Mouse (Mus musculus): ENCODE data around the gene Krt32. TPM values are rescaled to one million over a fixed set of nuclear protein-coding genes. Genes with fewer than 3 reads are reported as not detected.

The Krt32 gene
- not detected for total RNA-seq (2021)
- long read RNA-seq, experiment 1 = 0 reads
- long read RNA-seq, experiment 2 = 0 reads

GRCm38 (mm10) chr11:100087861-100088260, at the start of gene Krt32:
Gene Krt32, minus strand, starts transcription at chr11:100088226.
- no peak for DNase-seq (ENCODE audit: low spot score in 2 of 2)

GRCm38 (mm10) chr11:100137693-100138092, 49.7 kb upstream of the Krt32 start:
- DNase-seq (ENCODE audit: low spot score in 2 of 2) = no peak

GRCm38 (mm10) chr11:100136559-100136958, 48.5 kb upstream of the Krt32 start:
- no peak for DNase-seq (ENCODE audit: low spot score in 2 of 2)

GRCm38 (mm10) chr11:100135731-100136130, 47.7 kb upstream of the Krt32 start, which contains the start of gene Krt15:
Gene Krt15, minus strand, starts transcription at chr11:100135928.
- no peak for DNase-seq (ENCODE audit: low spot score in 2 of 2)

GRCm38 (mm10) chr11:100124901-100125300, 36.9 kb upstream of the Krt32 start:
- no peak for DNase-seq (ENCODE audit: low spot score in 2 of 2)

GRCm38 (mm10) chr11:100121466-100121865, 33.4 kb upstream of the Krt32 start, which contains the start of gene Krt13:
Gene Krt13, minus strand, starts transcription at chr11:100121566.
- DNase-seq (ENCODE audit: low spot score in 2 of 2) = no peak

GRCm38 (mm10) chr11:100120331-100120730, 32.3 kb upstream of the Krt32 start:
- no peak for DNase-seq (ENCODE audit: low spot score in 2 of 2)

GRCm38 (mm10) chr11:100113742-100114029, 25.7 kb upstream of the Krt32 start:
- no peak for DNase-seq (ENCODE audit: low spot score in 2 of 2)

GRCm38 (mm10) chr11:100112935-100113741, 25.1 kb upstream of the Krt32 start:
- no peak for DNase-seq (ENCODE audit: low spot score in 2 of 2)

- DNase-seq (ENCODE audit: low spot score in 2 of 2) = no peak
Observed at GRCm38 (mm10) chr11:100105576-100106122, 17.6 kb upstream of the Krt32 start, which contains the start of gene Krt36. Gene Krt36, minus strand, starts transcription at chr11:100105626.

- no peak for DNase-seq (ENCODE audit: low spot score in 2 of 2)
Observed at GRCm38 (mm10) chr11:100102693-100103429, 14.8 kb upstream of the Krt32 start.

GRCm38 (mm10) chr11:100100391-100100790, 12.4 kb upstream of the Krt32 start:
- DNase-seq (ENCODE audit: low spot score in 2 of 2) = no peak

- no peak for DNase-seq (ENCODE audit: low spot score in 2 of 2)
Observed at GRCm38 (mm10) chr11:100097819-100098218, 9.8 kb upstream of the Krt32 start.

GRCm38 (mm10) chr11:100096141-100096540, 8.1 kb upstream of the Krt32 start, which contains the start of gene Krt35:
Gene Krt35, minus strand, starts transcription at chr11:100096241.
- DNase-seq (ENCODE audit: low spot score in 2 of 2) = no peak

- no peak for DNase-seq (ENCODE audit: low spot score in 2 of 2)
Observed at GRCm38 (mm10) chr11:100088378-100089025, 476 bp upstream of the Krt32 start.

GRCm38 (mm10) chr11:100073873-100074272, 14.2 kb downstream of the Krt32 start:
- DNase-seq (ENCODE audit: low spot score in 2 of 2) = no peak

- DNase-seq (ENCODE audit: low spot score in 2 of 2) = no peak
Observed at GRCm38 (mm10) chr11:100067293-100068036, 20.6 kb downstream of the Krt32 start.

- no peak for DNase-seq (ENCODE audit: low spot score in 2 of 2)
Observed at GRCm38 (mm10) chr11:100066236-100067010, 21.6 kb downstream of the Krt32 start.

- DNase-seq (ENCODE audit: low spot score in 2 of 2) = no peak
Observed at GRCm38 (mm10) chr11:100058875-100059274, 29.2 kb downstream of the Krt32 start.

Measured in adrenal gland, postnatal 4 days (tissue).